Mouse (Mus musculus) urinary bladder, postnatal 4 days (tissue): ENCODE measurements at regions not wholly inside any gene's neighbourhood (a gene's known extent, or its start where the extent isn't known, plus 50 kb on each side); places are given as distances from the start of the nearest gene placed in this dataset.

ENCODE experiments used
- DNase-seq, 2 experiments: peaks; one replicate each; pipeline ENCODE4 v3.0.0; 2021 to 2022; ENCODE audit warnings: low spot score in 2 of 2

DNA sequence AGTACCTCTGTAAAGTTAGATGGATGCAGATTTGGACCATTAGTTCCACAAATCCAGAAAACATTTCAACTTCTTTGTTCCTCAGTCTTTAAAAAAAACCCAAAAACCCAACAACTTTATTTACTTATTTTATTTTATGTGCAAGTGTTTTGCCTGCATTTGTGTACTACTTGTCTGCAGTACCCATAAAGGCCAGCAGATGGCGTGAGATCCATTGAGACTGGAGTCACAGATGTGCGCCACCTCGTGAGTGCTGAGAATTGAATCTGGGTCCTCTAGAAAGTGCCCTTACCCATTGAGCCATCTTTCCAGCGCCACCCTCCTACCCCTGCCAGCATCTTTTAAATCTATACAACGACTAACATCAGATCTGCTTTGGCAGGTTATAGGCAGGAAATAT, 53.0 kb downstream of the Gm12689 start:
- no peak for DNase-seq

GRCm38 (mm10) chr4:99353122-99353774, 57.5 kb downstream of the Gm12689 start:
- no peak for DNase-seq

DNA sequence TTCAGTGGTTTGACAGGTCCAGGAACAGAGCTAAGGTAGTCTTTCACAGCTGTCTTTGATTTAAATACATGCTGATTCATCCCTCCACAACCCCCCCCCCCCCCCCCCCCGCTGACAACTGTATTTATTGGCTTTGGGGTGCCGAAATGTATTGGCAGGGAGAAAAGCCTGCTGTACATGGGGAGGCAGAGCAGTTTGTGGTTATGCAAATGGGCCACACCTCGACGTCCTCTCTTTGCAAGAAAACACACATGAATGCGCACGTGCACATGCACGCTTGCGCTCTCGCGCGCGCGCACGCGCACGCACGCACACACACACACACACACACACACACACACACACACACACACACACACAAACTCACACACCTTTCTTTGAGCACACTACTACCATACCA, 58.5 kb downstream of the Gm12689 start:
- no peak for DNase-seq

- no peak for DNase-seq
Observed at GRCm38 (mm10) chr4:99354835-99355234, 59.1 kb downstream of the Gm12689 start.

- no peak for DNase-seq
Observed at GRCm38 (mm10) chr4:99368036-99368435, 72.3 kb downstream of the Gm12689 start.

DNA sequence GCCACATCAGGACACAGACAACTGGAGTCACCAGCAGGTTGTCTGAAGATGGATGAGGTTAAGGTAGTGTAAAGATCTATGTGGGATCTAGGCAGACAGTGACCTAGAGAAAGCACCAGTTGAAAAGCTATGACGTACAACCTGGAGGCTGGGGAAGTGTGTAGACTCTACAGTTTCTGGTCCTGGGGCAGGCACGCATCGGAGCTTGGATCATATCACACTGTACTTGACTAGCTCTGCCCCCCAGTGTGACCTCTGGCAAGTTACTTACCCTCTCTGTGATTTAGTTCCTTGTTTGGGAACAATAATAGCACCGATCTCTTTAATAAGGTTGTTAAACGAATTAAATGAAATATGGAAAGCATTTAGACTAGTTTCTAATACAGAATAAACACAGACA, 75.5 kb downstream of the Gm12689 start:
- no peak for DNase-seq

DNA sequence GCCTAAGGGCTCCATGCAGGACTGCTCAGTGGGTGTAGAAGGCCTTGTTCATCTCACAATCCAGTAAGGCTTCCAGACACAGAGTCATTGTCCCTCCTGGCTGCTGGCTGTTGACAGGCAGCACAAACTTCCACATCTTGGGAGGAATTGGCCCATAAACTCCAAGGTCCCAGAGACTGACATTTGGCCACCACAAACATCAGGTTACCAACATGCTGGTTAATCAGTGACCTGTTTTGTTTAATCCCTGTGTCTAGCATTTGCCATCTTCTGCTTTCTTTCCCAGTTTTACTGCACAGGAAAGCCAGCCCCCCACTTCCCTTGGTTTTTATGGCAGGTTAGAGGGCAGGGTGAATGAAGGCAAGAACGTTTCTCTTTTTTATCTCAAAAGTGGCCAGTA, 80.5 kb downstream of the Gm12689 start:
- no peak for DNase-seq

- DNase-seq, result no peak
Observed at GRCm38 (mm10) chr4:99376911-99377310, 81.2 kb downstream of the Gm12689 start.

DNA sequence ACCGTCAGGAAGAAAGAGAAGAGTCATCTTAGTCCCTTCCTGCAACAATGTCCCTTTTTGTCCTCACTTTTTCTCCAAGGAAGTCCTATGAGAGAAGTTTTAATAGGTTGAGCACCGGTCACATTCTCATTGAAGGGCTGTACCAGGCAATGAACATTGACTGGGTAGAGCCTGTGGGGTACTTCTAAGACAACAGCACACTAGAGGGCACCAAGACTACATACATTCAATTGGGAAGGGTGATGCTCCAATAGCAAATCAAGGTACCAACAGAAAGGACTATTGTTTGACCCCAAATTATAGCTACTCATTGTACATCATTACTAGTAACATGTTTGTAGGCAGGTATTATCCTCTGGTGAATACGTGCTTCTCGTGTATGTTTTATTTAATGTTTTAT, 84.3 kb downstream of the Gm12689 start:
- no peak for DNase-seq

- no peak for DNase-seq
Observed at GRCm38 (mm10) chr4:99385381-99385780, 89.7 kb downstream of the Gm12689 start.

DNA sequence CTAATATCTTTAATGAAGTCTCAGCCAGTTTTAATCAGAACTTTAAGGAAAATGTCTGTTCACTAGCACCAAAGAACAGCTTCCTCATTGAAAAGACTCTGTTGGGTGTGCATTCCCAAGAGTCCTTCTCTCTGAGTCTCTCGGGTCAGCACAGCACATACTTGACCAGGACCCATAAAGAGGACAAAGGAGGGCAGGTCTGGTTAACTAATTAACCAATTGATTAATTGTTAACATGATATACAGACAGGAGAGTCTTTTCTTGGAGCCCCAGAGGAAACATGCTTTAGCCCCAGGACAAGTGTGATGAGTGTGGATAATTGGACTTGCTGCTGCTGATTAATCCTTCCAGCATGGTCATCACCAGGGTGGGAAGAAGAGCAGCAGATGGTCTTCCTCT, 93.7 kb downstream of the Gm12689 start:
- DNase-seq, result no peak

- no peak for DNase-seq
Observed at GRCm38 (mm10) chr4:99392986-99393385, 97.3 kb downstream of the Gm12689 start.

DNA sequence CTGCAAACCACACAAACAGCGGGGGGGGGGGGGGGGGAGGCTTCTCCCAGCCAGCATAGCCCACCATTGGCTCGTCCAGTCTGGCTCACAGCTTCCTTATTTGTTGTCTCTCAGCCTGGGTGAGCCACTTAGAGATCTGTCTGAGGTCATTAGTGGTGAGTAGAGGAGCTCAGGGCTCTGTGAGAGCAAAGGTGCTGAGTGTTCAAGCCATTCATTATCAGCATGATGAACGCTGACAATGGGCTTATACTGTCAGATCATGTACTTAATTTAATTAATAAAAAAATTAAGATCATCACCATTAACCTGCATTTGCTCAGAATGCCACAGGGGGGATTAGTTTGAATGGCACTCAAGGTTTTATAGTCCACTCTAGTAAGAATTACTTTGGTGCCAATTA, 98.5 kb downstream of the Gm12689 start:
- DNase-seq, result no peak

DNA sequence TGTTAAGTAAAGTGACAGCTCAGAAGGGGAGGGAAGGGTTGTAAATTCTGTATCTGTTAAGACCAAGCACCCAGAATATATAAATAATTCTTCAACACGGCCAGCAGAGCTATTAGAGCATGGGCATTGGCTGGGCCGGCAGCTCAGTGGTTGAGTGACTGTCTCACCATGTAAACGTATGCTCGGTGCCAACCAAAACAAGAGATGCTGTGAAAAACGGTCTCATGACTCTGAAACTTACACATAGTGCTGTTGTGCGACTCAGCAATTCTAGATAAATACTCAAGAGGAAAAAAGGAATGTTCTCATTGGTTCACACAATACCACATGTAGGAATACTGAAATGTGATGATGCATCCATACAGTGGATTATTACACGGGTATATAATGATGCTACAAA, 111.8 kb downstream of the Gm12689 start:
- no peak for DNase-seq

- no peak for DNase-seq
Observed at GRCm38 (mm10) chr4:99423449-99423848, 127.7 kb downstream of the Gm12689 start.

DNA sequence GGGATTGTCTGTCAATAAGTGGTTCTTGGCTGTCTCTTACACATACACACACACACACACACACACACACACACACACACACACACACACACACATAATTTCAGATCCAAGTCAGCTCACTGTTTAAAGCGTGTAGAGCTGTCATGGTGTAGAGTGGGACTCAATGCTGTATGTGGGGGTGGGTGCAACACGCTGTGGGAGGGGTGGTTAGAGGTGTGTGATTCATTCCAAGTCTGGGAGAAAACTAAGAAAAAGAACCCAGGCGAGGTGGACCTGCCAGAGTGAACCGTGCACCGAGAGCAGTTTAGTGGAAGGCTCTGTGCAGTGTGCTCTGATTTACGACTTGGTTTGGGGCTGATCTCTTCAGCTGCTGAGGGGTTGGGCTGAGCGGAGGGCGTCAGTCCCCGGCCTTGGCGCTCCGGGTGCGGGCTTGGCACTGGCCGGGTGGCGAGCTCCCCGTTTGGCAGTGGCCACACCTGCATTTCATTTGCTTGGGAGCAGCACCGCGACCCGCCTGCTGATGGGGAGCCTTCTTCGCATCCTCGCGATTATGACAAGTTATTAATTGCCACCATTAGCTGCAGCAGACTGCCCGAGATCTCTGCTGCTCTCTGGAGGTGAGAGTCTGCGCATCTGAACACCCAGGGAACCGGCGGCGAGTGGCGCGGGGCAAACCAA, 149.5 kb downstream of the Gm12689 start:
- no peak for DNase-seq

DNA sequence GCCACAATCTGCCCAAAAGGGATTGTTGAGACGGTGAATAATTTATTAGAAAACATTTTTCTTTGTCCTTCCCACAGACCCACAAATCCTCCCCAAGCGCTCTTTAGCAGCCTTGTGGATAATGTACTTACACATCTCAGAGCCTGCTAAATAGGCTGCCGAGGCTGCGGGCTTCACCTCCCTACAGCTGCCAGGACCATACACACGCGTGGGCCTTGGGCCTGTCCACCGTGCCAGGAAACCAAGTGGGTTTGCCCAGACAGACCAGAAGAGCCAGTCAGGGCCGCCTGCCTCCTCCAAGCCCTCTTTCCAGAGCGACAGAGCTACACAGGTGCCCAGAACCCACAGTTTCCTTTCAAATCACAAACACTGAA, 150.0 kb downstream of the Gm12689 start:
- no peak for DNase-seq

- no peak for DNase-seq
Observed at GRCm38 (mm10) chr4:99458984-99459383, 163.3 kb downstream of the Gm12689 start.

DNA sequence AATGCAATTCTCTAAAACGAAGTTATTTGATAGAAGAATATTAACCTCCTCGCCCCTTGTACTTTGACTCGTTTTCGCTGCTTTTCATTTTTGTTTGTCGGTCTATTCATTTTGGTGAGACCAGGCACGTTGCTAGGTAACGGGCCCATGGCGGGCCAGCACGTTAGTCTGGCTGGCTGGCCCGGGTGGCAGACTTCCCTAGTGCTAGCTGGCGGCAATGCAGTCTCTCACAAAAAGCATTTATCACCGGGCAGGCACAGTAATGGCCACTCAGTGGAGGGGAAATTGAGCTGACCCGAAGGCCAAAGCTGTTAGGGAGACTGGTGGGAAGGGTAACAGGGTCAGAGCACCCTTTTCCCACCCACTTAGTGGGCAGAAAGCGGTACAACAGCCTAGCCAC, 163.7 kb downstream of the Gm12689 start:
- DNase-seq, result no peak

DNA sequence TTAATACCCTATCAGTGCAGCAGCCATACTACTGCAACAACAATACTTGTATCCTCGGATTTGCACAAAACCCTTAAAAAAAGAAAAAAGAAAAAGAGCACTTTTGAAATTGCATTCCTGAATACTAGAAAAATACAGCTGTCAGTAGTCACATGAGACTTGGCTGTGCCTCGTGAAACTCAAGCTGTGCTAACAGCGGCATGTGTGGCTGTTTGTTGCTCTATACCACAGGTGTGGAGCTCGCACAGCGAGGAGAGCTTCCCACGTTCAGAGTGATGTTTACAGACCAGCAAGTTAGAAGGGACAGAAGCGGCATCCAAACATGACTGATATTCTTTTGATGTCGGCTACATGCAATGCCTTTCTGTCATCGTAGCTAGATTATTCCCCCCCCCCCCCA, 169.8 kb downstream of the Gm12689 start:
- DNase-seq, result no peak

DNA sequence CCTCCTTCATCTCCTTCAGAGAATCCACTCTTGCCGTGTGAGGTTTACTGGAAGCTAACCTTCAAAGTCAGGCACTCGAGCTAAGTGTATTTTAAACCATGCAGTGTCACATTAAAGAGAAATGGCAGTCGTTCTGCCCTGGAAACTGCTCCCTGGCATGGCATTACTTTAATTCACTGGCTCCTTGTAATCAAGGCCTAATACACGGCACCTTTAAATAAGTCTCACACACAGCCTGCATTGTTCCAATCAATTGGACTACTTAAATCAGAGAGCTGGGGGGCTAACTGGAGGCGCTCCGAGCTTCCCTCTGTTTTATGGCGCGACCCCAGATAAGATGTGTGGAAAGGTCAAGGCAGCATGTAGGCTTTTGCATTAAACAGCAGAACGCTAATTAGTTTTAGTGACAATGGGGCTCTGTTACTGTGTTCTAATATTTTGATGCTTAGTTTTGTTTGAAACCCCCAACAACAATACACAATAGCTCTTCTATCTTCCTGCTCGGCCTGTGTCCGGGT, 180.1 kb downstream of the Gm12689 start:
- no peak for DNase-seq

DNA sequence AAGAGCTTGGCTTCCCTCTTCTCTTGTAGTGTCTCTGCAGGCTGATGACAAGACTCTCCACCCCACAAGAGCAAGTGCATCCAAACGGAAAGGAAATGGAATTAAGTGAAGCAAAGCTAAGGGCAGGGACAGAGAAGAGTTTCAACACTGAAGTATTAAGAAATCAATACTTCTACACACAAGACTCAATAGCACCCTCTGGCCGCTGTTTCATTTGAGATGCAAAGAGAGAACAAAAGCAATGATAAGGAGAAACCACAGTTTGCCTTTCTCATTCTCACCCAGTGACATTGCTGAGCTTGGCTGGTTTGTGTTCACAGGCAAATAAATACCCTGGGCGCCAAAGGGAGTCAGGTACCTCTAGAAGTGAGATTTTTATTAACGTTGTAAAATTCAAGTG, 171.8 kb upstream of the Foxd3 start:
- DNase-seq, result no peak
